Mouse (Mus musculus) liver, postnatal 0 days (tissue): ENCODE data around the gene Rbm33. TPM values are rescaled to one million over a fixed set of nuclear protein-coding genes. Genes with fewer than 3 reads are reported as not detected.

Experiments
- ATAC-seq: fragments of 200-750 bp; cut with Nextera tagmentation; 2 replicates; pipeline ENCODE4 v1.8.0; 2017; ENCODE audit warnings: mild to moderate bottlenecking, moderate library complexity
- DNase-seq: peaks from one replicate; pipeline ENCODE4 v3.0.0-alpha.2; 2016
- H3K27ac ChIP-seq: fragments of 300-500 bp; sonication (generic); 2 replicates; pipeline ENCODE4 v1.5.1; 2014; ENCODE audit warnings: antibody characterized with exemption, moderate library complexity, mild to moderate bottlenecking, low read depth
- H3K27me3 ChIP-seq: fragments of 300-500 bp; sonication (generic); 2 replicates; pipeline ENCODE4 v1.6.1; 2014; ENCODE audit warnings: low read length, control low read depth, mixed read lengths; ENCODE audit not compliant: insufficient read depth
- H3K36me3 ChIP-seq: fragments of 300-500 bp; sonication (generic); replicated peaks from 2 replicates; pipeline ENCODE4 v1.6.1; 2014; ENCODE audit warnings: mild to moderate bottlenecking, control low read depth, low read length, moderate library complexity, mixed read lengths; ENCODE audit not compliant: insufficient read depth
- H3K4me1 ChIP-seq: fragments of 300-500 bp; sonication (generic); 2 replicates; pipeline ENCODE4 v1.6.1; 2014; ENCODE audit warnings: antibody characterized with exemption, mild to moderate bottlenecking, control low read depth; ENCODE audit not compliant: insufficient read depth
- H3K4me2 ChIP-seq: fragments of 300-500 bp; sonication (generic); 2 replicates; pipeline ENCODE4 v1.6.1; 2014; ENCODE audit warnings: low read depth, mild to moderate bottlenecking, low read length, moderate library complexity, mixed read lengths
- H3K4me3 ChIP-seq: fragments of 300-500 bp; sonication (generic); 2 replicates; pipeline ENCODE4 v1.5.1; 2014; ENCODE audit warnings: low read depth, low read length
- H3K9ac ChIP-seq: fragments of 300-500 bp; sonication (generic); replicated peaks from 2 replicates; pipeline ENCODE4 v1.6.1; 2014; ENCODE audit warnings: mild to moderate bottlenecking, moderate library complexity
- H3K9me3 ChIP-seq: fragments of 300-500 bp; sonication (generic); 2 replicates; pipeline ENCODE4 v1.6.1; 2016; ENCODE audit warnings: mild to moderate bottlenecking, control low read depth, low read length, mixed read lengths
- CTCF ChIP-seq: sonication (generic); IDR thresholded peaks from 2 replicates; pipeline ENCODE4 v1.5.1; 2016; ENCODE audit warnings: antibody characterized with exemption, low read depth
- EP300 ChIP-seq: IDR thresholded peaks from 2 replicates; pipeline ENCODE4 v1.6.1; 2016; ENCODE audit warnings: antibody characterized with exemption, low read depth, mild to moderate bottlenecking
- WGBS: fragments of 180-500 bp; shearing (Covaris S2); extraction: QIAGEN DNeasy Blood & Tissue Kit; methylation state at CpG from one replicate; pipeline ENCODE4 v1.1.7; 2014; ENCODE audit not compliant: insufficient replicate concordance; 5-methylcytosine and 5-hydroxymethylcytosine counted together
- polyA plus RNA-seq: library from polyadenylated mRNA; unstranded; fragments of >200 nt; fragmentation: Nextera tagmentation; extraction: Ambion mirVana; gene quantifications from 2 replicates; pipeline ENCODE4 v1.2.1, GENCODE M21; 2015

Gene Rbm33
- polyA plus RNA-seq, 1 experiment from 2014 or later, result 4.4 TPM

GRCm38 (mm10) chr5:28333731-28334130 is 16.8 kb downstream of the Rbm33 start:
- H3K9me3 ChIP-seq, result no peaks in the 10 kb centered on the region
- 81% methylated on average over 2 of the region's 2 CpGs for whole genome bisulfite sequencing
- H3K27me3 ChIP-seq, result no peaks in the 10 kb centered on the region
- ATAC-seq (peak; percentile 35; the same call in 1 of the 2 replicates), DNase-seq (no peak)
- H3K4me3 ChIP-seq, result no peak overlapping the region
- H3K27ac ChIP-seq, result no peak overlapping the region
- no peak for TF ChIP-seq EP300
- TF ChIP-seq CTCF, result no peak
- H3K36me3 ChIP-seq, result peaks cover 51% of the 10 kb centered on the region
- H3K4me2 ChIP-seq, result no peak overlapping the region
- H3K4me1 ChIP-seq, result peaks cover 8% of the 10 kb centered on the region
- no peak overlapping the region for H3K9ac ChIP-seq

DNA sequence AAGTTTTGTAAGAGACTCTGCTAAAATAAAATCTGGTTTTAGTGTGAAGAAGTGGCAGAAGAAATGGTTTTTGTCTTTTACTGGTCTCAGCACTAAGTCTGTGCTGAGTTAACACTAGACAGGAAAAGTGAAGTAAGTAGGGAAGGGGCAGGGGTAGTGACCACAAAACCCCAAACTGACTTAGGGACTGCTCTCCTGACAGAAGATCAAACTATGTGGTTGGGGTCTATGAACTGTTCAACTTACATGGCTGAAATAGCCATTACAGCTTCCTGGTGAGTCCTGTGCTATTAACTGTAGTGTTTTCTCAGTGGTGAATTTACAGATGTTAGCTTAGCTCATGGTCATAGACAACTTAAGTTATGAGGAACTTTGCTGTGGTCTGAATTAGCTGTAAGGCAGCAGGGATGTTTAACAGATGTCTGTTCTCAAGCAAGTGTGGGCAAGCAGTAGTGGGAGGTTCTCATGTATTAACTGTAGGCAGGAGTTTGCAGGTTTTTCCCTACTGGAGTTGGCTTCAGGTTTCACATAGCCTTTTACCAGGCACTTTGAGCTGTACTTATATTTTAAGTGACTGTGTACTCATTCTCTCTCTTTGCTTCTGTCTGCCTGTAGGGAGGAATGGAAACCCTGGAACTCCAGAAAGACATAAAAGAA is 35.1 kb downstream of the Rbm33 start:
- DNase-seq (no peak), ATAC-seq (no peak)
- no peak overlapping the region for H3K4me3 ChIP-seq
- H3K9ac ChIP-seq, result no peak overlapping the region
- TF ChIP-seq CTCF, result no peak
- no peak for TF ChIP-seq EP300
- no peak overlapping the region for H3K27ac ChIP-seq
- H3K9me3 ChIP-seq, result no peaks in the 10 kb centered on the region
- H3K4me2 ChIP-seq, result no peak overlapping the region
- H3K36me3 ChIP-seq, result peaks cover 38% of the 10 kb centered on the region
- no peaks in the 10 kb centered on the region for H3K27me3 ChIP-seq
- no peaks in the 10 kb centered on the region for H3K4me1 ChIP-seq

- DNase-seq (no peak), ATAC-seq (no peak)
- Histone ChIP-seq H3K9me3 (no peaks in the 10 kb centered on the region), H3K36me3 (peaks cover 61% of the 10 kb centered on the region), H3K27me3 (no peaks in the 10 kb centered on the region), H3K9ac (no peak overlapping the region), H3K27ac (no peak overlapping the region), H3K4me3 (no peak overlapping the region), H3K4me1 (no peaks in the 10 kb centered on the region), H3K4me2 (no peak overlapping the region)
- TF ChIP-seq CTCF, result no peak
- no peak for TF ChIP-seq EP300
Measured at GRCm38 (mm10) chr5:28355614-28356013, 38.7 kb downstream of the Rbm33 start.

GRCm38 (mm10) chr5:28360745-28361144 is 43.8 kb downstream of the Rbm33 start:
- H3K9me3 ChIP-seq, result no peaks in the 10 kb centered on the region
- no peaks in the 10 kb centered on the region for H3K4me1 ChIP-seq
- H3K4me3 ChIP-seq, result no peak overlapping the region
- H3K27me3 ChIP-seq, result no peaks in the 10 kb centered on the region
- DNase-seq (no peak), ATAC-seq (no peak)
- no peak for TF ChIP-seq CTCF
- TF ChIP-seq EP300, result no peak
- peaks cover 78% of the 10 kb centered on the region for H3K36me3 ChIP-seq
- H3K4me2 ChIP-seq, result no peak overlapping the region
- no peak overlapping the region for H3K27ac ChIP-seq
- 85% methylated on average over 2 of the region's 2 CpGs for WGBS
- H3K9ac ChIP-seq, result no peak overlapping the region

DNA sequence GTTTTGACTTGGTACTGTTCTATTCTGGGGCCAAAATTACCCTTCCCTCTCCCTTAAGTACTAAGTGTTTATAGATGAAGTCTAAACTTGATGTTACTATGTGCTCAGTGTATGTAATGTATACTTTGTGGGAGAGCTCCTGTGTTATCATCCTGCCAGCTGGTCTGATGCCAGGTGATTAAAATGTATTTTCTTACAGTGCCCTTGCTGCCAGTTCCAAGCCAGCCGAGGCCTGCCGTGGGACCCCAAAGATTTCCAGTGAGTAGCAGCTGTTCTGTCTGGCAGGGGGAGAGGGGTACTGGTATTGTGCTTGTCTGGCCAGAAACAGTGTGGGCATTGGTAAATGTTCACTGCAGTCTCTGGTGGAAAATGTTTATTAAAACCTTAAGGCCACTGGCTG is 51.1 kb downstream of the Rbm33 start:
- H3K4me3 ChIP-seq, result no peak overlapping the region
- H3K36me3 ChIP-seq, result peaks cover 65% of the 10 kb centered on the region
- ATAC-seq (no peak), DNase-seq (no peak)
- no peaks in the 10 kb centered on the region for H3K27me3 ChIP-seq
- no peaks in the 10 kb centered on the region for H3K9me3 ChIP-seq
- no peak overlapping the region for H3K4me2 ChIP-seq
- H3K4me1 ChIP-seq, result no peaks in the 10 kb centered on the region
- WGBS, result 92% methylated on average over 2 of the region's 2 CpGs
- H3K9ac ChIP-seq, result no peak overlapping the region
- no peak overlapping the region for H3K27ac ChIP-seq
- TF ChIP-seq EP300, result no peak
- no peak for TF ChIP-seq CTCF

- no peak for ATAC-seq
- Histone ChIP-seq H3K27me3 (no peaks in the 10 kb centered on the region), H3K27ac (no peak overlapping the region), H3K4me1 (no peaks in the 10 kb centered on the region), H3K9me3 (no peaks in the 10 kb centered on the region), H3K9ac (no peak overlapping the region), H3K4me2 (no peak overlapping the region), H3K36me3 (peaks cover 38% of the 10 kb centered on the region), H3K4me3 (no peak overlapping the region)
- no peak for DNase-seq
- TF ChIP-seq EP300 (no peak), CTCF (no peak)
Measured at GRCm38 (mm10) chr5:28370836-28371235, 53.9 kb downstream of the Rbm33 start.

GRCm38 (mm10) chr5:28372172-28372664 is 55.3 kb downstream of the Rbm33 start:
- H3K4me3 ChIP-seq, result no peak overlapping the region
- no peak for DNase-seq
- no peak; the same call in 1 of the 2 replicates for TF ChIP-seq EP300
- TF ChIP-seq CTCF, result no peak
- no peak overlapping the region for H3K9ac ChIP-seq
- no peak overlapping the region for H3K27ac ChIP-seq
- WGBS, result 68% methylated on average over 1 of the region's 1 CpGs
- H3K27me3 ChIP-seq, result no peaks in the 10 kb centered on the region
- ATAC-seq, result no peak
- no peak overlapping the region for H3K4me2 ChIP-seq
- no peaks in the 10 kb centered on the region for H3K4me1 ChIP-seq
- no peaks in the 10 kb centered on the region for H3K9me3 ChIP-seq
- H3K36me3 ChIP-seq, result peaks cover 26% of the 10 kb centered on the region
